Mouse (Mus musculus) fibroblast of lung, adult 2 months (primary cell): Measurements from ENCODE around the gene Cntf.

ENCODE experiments used
- DNase-seq: peaks from one replicate; pipeline ENCODE4 v3.0.0-alpha.2; 2011; ENCODE audit warnings: low read depth

Cntf gene

GRCm38 (mm10) chr19:12765308-12765707 lies at the start of gene Cntf:
TSS of gene Cntf (minus strand) at chr19:12765632.
- DNase-seq, result peak; percentile 41

DNA sequence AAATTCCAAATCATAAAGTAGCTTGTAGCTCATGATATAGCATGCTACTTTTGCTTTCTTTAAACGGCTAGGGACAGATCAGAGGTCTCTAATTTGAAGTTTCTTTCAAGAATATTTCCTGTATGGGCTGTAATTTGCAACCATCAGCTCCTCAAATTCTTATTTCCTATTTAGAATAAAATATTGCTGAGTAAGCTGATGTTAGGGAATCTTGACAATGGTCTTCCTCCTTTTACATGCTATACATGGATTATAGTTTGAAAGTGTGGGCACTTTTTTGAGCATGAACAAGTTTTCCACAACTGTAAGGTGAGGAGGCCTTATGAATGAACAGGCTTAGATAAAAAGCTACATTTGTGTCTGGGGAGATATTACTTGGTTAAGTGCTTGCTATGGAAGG lies 48.5 kb upstream of the Cntf start:
- no peak for DNase-seq

DNA sequence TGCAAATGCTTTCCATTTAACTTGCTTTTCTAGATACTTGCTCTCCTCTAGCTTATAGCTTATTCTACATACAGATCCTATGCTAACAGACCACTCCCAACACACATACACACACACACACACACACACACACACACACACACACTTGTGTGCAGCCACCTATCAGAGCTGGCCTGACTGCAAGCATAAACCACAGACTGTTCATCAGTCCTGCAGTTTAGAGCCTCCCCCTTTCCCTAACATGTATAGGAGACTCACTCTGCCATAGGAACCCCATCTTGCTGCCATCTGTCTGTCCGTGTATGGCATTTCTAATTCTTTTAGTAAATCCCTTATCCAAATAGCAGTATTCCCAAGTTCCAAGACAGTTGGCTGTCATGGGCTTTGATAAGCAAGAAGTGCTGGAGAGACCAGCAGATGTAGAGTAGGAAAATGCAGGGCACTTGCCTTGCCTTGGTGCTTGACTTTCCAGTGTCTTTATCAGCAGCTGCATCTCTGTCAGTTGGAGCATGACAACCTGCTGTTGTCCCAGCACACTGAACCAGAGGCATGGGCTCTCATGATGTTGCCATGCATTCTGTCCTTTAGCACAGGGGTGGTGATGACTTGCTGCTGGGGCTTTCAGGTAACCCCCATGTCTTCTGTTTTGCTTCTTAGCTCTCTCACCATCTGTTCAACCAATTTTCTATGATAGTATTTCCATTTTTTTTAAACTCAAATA lies 47.4 kb upstream of the Cntf start:
- DNase-seq, result no peak

DNA sequence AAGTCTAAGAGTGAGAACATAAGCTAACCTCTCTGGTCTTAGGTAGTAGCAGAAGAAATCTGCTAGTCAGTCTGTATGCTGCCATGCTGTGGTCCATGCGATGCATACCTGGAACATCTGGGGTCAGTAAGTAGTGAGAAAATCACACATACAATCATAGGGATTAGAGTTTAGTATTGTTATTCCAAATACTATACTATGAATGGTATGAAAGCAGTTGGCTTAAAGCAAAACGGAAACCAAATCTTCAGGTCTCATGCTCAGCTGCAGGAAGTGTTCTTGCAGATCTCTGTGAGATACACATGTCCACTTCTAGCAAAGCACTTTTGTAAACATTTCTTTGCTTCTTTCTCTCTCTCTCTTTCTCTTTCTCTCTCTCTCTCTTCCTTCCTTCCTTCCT lies 40.8 kb upstream of the Cntf start:
- DNase-seq, result no peak

DNA sequence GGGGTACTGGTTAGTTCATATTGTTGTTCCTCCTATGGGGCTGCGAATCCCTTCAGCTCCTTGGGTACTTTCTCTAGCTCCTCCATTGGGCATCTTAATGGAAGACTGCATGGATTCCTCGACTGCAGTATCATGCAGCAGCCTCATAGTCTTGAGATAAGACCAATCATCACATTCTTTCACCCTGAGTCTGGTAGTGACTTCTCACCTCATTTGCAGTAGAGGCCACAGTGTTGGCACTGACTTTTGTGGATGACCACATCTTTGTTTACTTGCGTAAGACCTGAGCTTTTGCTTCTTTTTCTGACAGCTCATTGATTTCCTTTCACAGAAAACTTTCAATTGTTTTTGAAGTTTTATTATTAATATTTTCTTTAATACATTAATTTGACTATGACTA lies 40.3 kb upstream of the Cntf start:
- DNase-seq, result no peak

DNA sequence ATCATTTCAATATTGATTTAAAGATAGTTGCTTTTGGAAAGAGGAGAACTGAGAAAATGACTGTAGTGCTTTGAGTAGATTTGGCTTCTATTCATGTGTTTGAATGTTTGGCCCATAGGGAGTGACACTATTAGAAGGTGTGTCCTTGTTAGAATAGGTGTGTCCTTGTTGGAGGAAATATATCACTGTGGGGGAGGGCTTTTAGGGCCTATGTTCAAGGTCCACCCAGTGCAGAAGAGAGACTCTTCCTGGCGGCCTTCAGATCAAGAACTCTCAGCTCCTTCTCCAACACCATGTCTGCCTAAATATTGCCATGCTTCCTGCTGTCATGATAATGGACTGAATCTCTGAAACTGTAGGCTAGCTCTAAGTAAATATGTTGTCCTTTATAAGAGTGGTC lies 38.8 kb upstream of the Cntf start:
- DNase-seq, result no peak

GRCm38 (mm10) chr19:12802830-12803229 lies 37.4 kb upstream of the Cntf start:
- DNase-seq, result no peak

- no peak for DNase-seq
These were observed 35.6 kb upstream of the Cntf start for GRCm38 (mm10) chr19:12801046-12801445.

DNA sequence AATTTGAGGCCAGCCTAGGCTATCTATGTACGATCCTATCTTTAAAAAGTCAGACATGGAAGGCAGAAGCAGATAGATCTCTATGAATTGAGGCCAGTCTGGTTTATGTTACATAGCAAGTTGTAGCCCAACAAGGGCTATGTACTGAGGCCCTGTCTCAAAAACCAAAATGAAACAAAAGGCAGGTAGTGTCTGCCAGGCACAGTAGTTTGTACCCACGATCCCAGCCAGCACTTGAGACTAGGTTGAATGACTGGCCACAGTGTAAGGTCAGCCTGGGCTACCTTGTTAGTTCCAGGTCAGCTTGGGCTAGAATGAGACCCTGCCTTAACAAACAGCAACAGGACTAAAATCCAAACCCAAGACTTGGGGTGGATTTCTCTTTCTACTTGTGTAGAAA lies 35.2 kb upstream of the Cntf start:
- no peak for DNase-seq

- no peak for DNase-seq
These were observed 33.6 kb upstream of the Cntf start for GRCm38 (mm10) chr19:12799081-12799480.

DNA sequence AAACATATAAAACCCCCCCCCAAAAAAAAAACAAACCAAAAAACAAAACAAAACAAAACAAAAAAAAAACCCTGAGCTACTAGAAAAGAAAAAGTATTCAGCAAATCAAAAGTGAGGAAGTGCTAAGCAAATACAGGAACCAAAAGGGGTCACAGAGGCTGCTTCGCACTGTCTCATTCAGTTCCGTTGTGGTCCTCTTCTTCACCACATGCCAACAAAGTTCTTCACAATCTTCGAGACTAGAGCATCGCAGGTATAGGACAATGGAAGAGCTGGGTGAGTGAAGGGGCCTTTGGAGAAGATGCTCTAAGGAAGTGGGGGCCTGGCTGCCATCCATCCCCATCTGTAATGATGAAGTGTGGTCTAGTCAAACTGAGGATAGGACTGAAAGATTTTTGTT lies 33.0 kb upstream of the Cntf start:
- no peak for DNase-seq

- DNase-seq, result peak; percentile 50
These were observed 31.6 kb upstream of the Cntf start for GRCm38 (mm10) chr19:12797071-12797470.

- DNase-seq, result peak; percentile 74
These were observed 31.0 kb upstream of the Cntf start for GRCm38 (mm10) chr19:12796328-12796931.

- peak; percentile 96 for DNase-seq
These were observed 30.3 kb upstream of the Cntf start, which contains the start of the genes Zfp91 and Lpxn for GRCm38 (mm10) chr19:12795511-12796327. TSS of gene Zfp91 (minus strand) at chr19:12796126. TSS of gene Lpxn (plus strand) at chr19:12796193.

DNA sequence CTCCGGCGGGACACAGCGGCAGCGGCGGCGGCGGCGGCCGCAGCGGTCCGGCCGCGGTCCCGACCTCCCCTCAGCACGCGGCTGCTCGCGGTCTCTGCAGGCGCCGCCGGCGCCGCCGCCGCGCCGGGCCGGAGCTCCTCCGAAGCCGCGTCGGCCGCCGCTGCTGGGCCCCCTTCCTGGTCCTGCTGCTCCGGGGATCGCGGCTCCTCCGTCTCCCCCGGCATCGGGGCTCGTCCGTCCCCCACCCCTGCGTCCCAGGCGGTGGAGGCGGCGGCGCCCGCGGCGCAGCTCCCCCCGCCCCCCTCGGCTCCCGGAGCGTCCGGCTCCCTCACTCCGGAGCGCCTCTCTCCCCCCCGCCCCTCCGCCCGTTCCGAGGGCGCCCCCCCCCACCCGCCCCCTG lies 29.7 kb upstream of the Cntf start:
- no peak for DNase-seq

- peak; percentile 61 for DNase-seq
These were observed 28.9 kb upstream of the Cntf start for GRCm38 (mm10) chr19:12794056-12795044.

GRCm38 (mm10) chr19:12792374-12792773 lies 26.9 kb upstream of the Cntf start:
- DNase-seq, result no peak

DNA sequence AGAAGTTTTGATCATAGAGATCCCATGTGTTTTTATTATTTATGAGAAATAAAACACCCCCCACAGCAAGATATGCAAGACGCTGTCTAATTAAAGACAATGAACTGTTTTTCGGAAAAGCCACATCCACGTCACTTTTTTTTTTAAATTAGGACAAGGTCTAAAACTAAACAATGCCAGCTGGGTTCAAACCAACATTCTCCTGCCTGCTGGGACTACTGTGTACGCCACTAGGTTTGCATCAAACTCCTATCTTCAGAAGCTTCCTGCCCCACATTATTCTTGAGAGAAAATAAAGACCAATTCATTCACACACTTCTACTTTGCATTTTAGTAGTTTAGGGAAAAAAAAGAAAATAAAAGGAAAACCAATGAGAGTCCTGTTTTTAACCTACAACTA lies 22.3 kb upstream of the Cntf start:
- no peak for DNase-seq

GRCm38 (mm10) chr19:12786803-12787395 lies 21.5 kb upstream of the Cntf start:
- no peak for DNase-seq

- no peak for DNase-seq
These were observed 15.0 kb upstream of the Cntf start for GRCm38 (mm10) chr19:12780437-12780836.

DNA sequence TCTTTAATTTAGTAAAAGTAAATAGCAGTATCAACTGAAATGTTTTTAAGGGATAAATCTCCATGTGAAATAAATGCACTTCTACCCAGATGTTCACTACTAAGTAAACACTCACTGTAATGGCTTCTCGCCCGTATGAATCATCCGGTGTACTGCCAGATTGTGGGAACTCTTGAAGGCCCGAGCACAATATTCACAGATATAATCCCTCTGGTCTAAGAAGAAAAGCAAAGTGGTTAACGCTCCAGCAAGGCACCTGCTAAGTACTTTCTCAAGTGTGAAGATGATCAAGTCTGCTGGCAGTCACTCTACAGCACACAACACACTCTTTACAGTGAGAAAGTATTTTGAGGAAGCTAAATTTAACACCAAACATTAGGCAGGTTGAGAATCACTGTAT lies 5.5 kb upstream of the Cntf start:
- peak; percentile 72 for DNase-seq
